Mouse (Mus musculus) cerebellum, adult 11 months (tissue): ENCODE measurements around the gene Slc35e3.
"Not testable (repeated sequence)": the region's sequence is repeated elsewhere in the genome, so short reads cannot be mapped to it uniquely, and the experiment has no call there.

Experiments
- DNase-seq: peaks from one replicate; pipeline ENCODE4 v3.0.0; 2022

The Slc35e3 gene

GRCm38 (mm10) chr10:117748276-117749049 is 2.3 kb upstream of the Slc35e3 start:
- no peak for DNase-seq

GRCm38 (mm10) chr10:117747711-117748110 is 1.5 kb upstream of the Slc35e3 start:
- DNase-seq, result no peak

DNA sequence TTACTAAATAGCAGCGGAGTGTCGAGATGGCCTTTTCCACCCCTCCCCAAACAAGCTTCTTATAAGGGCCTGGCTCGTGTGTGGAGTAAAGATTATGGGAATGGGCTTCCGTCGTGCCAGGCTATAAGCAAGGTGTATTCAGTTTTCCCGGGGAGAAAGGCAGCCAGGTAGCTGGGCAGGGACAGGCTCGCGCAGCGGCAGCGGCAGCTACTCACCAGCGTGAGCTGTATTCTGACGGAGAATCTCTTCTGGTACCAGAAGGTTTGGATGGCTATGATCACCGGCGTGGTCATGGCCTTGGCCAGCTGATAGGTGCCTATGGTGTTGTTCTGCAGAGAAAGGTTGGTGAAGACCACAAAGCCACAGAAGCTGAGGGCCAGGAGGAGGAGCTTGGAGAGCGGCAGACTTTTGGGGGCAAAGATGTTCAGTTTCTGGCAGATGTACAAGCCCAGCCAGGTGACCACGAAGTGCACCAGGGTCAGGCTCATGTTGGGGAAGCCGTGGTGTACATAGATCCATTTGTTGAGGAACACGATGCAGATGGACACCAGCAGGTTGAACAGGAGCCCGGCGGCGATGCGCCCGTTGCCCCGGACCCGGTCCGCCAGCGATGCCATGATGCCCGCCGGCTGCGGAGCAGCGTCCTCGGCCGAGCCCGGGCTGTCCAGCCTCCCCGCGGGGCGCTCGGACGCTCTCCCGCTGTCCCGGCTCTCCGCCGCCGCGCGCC is 432 bp downstream of the Slc35e3 start:
- DNase-seq, result peak; percentile 27

- DNase-seq, result no peak
Observed at GRCm38 (mm10) chr10:117743917-117744316, 2.2 kb downstream of the Slc35e3 start.

DNA sequence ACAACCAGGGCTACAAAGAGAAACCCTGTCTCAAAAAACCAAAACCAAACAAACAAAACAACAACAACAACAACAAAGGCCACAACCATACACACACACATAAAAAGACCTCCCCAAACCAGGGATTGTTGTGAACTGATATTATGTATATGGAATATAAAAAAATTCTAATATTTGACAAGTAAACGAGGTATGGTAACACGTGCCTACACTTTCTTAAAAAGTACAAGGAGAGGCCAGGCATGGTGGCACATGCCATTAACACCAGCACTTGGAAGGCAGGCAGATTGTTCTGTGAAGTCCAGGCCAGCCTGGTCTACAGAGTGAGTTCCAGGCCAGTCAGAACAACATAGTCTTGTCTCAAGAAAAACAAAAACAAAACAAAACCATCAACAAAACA is 3.0 kb downstream of the Slc35e3 start:
- no peak for DNase-seq

DNA sequence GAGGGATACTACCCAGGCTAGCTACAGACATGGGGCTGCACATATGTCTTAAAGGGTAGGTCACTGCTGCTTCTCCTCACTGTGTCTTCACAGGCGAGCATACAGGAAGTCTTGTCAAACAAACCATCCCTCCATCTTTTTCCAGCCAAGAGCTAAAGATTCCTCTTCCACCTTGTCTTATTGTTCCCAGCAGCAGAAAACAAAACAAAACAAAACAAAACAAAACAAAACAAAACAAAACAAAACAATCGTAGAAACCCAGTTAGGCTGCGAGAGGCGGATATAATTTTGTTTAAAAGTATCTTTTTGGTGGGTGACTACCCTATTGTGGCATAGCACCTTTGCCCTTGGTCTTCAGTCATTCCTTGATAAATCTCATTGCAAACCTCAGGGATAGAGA is 3.5 kb downstream of the Slc35e3 start:
- DNase-seq, result no peak

DNA sequence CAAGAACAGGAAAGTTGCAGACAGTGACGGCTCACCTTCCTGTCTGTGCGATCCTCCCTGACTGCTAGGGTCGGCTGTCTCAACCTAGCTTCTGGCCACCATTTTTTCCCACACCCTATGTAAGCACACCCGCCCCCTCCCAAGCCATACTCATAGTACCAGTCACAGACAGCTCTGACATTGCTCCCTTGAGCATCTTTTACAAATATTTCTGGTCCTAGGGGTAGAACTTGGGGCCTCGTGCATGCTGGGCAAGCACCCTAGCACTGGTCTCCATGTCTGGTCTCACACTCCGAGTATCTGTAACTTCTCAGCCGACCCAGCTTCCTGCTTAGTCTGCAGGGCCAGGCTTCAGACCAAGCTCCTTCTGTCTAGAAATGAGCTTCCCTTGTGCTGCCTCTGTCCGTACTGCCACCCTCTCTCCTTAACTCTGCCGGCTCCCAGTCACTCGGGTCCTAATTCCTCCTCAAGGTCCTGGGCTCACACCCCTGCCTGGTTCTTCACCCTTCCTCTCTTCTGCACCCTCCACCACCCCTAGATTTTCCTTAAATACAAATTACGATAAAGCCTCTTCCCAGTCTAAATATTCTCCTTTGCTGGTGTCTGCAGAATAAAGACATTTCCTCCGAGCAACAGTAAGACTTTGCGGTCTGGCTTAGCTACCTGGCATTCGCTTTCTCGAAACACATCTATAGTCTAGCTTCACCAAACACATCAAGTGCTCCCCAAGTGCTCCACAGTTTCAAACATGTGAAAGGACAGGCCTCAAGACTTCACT is 4.3 kb downstream of the Slc35e3 start:
- DNase-seq, result no peak

GRCm38 (mm10) chr10:117740921-117741320 is 5.2 kb downstream of the Slc35e3 start:
- DNase-seq, result no peak

- DNase-seq, result no peak
Observed at GRCm38 (mm10) chr10:117740171-117740570, 6.0 kb downstream of the Slc35e3 start.

DNA sequence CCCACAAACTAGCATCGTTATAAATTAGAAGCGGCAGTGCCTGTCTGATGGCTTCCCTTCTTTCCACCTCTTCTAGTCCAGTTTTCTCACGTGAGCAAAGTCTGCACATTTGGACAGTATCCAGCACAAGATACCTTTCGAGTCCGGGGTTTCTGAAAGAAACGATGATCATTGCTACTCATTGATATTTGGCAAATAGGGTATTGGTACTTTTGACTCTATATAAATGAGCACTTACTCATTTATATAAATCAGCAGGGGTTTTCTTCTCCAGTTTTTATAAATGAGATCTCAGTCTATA is 6.6 kb downstream of the Slc35e3 start:
- DNase-seq, result no peak

DNA sequence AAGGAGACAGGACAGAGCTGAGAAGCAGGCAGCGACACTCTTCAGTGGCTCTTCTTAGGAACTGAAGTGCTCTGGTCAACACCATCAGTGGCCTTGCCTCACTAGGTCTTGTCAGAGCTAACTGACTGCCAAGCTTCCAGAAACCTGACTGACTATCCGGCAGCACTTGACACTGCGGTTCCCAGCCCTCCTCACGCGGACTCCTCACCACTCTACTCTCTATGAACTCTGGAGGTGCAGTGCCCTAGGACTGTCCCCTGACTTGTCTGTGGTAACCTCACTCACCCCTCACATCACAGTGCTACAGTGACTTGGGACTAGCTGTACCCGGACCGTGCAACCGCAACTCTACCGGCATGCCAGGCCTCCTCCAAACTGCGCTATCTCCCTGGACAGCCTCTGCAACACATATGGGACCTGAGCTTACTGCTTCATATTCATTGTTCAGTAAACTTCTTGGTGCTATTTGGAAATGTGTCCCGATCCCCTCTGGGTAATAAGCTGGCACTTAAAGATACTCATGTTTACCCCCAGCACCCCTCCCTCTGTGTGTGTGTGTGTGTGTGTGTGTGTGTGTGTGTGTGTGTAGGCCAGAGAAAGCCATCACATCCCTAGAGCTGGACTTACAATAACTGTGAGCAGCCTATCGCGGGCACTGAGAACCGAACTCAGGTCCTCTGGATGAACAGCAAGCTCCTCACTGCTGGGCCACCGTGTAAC is 7.1 kb downstream of the Slc35e3 start:
- DNase-seq, result no peak

DNA sequence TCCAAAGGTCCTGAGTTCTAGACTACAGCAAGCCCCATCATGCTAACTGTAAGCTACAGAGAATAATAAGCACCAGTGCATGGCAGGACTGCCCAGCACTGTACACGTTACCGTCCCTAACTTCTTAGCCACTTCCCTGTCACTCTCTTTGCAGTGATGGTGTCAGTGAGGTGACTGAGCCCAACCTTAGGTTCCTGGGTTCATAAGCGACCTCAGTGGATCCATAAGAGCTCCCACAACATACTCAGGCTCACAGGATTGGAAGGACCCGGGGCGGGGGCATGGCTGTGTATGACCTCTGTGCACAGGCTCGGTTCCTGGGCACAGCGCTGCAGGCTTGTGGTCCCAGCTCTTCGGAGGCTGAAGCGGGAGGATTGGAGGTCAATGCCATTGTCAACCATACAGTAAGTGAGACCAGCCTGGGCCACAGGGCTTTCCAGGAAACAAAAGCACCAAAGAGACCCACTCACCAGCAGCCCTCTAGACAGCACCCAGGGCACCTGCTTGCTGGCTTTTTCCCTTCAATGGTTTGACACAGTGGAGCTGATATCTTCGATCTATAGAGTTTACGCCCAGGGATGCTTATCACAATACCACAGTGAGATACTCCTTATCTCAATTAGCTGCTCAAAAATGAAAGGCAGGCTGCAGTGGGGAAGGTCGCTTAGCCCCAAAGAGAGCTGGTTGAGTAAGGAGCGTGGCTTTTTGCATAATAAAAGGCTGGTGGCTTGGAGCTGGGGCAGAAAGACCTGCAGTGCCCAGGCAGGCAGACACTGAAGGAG is 7.8 kb downstream of the Slc35e3 start:
- DNase-seq, result no peak

DNA sequence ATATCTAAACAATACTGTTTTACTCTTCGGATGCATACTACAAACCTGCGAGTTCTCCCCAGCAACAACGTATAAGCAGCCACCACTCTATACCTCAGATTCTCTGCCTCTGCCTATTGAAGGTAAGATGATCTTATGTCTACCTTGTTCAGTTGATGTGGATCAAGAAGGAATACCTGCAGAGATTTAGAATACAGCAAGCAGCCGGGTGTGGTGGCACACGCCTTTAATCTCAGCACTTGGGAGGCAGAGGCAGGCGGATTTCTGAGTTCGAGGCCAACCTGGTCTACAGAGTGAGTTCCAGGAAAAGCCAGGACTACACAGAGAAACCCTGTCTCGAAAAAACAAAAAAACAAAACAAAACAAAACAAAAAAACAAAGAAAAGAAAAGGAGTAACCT is 8.7 kb downstream of the Slc35e3 start:
- not testable (repeated sequence) for DNase-seq

DNA sequence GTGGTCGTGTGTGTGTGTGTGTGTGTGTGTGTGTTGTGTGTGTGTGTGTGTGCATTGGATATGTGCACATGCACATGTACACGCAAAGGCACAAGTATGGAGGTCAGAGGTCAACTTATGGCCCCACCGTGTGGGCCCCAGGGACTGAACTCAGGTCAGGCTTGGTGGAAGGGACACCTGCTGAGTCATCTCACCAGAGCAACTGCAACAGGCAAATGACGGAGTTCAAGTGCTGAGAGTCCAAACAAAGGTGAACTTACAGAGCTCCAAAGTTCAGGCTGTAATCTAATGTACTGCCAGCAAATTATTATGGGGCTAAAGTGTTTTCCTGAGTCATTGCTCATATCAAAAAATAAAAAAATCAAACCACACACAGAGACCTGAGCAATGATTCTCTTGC is 9.1 kb downstream of the Slc35e3 start:
- no peak for DNase-seq

DNA sequence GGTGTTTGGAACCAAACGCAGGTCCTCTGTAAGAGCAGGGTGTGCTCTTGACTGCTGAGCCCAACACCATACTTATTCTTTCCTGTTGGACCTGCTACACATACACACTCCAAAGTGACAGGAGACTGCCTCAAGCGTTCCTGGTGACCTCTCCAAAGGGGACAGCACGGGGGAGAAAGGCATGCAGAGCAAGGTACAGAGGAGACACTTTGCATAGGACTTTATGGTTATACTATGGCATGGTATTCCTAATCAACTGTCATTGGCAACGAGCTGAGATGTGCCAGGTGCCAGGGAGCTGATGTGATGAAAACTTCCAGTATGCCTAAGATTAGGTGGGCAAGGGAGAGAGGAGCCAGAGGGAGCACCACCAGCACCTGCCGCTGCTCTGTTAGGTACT is 9.6 kb downstream of the Slc35e3 start:
- DNase-seq, result no peak

DNA sequence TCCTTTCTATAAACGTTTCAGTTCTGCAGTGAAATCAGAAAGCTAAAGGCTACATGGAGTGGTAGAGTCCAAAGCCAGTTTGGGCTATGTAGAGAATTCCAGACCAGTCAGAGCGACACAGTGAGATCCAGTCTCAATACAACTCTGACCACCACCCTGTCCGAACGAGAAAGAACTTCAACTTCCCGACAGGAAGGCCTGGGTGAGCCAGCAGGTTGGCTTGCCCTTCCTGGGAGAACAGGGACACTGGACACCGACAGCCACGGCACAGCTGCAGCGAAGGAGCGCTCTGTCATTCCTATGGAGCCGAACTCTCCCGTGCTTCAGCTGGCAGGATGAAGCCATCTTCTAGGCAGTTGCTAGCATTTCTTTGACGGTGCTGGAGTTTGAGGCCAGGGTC is 10.8 kb downstream of the Slc35e3 start:
- not testable (repeated sequence) for DNase-seq

GRCm38 (mm10) chr10:117734104-117734852 is 11.9 kb downstream of the Slc35e3 start:
- DNase-seq, result not testable (repeated sequence)

DNA sequence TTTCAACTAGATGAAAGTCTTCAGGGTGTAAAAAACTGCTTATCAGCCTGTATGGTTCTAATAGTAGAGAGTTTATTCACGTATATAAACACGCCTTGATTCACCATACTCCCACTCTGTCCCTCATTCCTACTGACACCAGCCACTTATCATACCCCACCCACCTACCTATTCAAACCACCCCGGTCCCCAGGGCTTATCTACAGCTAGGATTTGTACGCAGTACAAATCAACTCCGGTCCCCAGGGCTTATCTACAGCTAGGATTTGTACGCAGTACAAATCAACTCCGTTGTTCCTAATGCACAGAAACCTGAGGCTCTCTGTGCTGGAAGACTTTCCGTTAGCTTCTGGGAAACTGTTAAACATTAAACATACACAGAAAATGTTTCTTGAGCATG is 12.5 kb downstream of the Slc35e3 start:
- not testable (repeated sequence) for DNase-seq

DNA sequence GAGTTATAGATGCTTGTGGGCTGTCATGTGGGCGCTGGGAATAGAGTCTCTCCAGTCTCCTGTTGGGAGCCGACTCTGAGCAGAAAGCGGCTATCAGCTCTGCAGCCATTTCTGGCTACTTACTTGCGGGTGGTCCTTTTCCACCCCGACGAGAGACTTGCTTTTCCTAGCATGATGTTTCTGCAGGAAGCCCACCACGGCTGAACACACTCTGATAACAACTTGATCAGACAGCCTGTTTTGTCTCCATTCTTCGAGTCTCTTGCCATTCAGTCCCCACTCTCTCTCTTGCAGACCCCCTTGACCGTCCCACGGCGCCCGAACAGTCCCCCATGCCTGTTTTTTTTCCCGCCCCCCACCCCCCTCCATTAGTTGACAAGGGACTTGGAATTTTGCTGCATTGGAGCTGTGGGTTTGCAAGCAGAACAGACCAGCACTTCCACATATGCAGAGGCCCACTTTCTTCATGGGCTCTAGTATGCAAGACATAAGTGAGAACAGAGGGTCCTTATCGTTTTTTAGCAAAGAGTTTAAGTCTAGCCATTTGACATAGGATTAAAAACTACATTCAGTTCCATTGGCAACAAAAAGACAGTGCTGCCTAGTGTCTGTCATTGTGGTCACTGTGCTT is 13.1 kb downstream of the Slc35e3 start:
- DNase-seq, result no peak

DNA sequence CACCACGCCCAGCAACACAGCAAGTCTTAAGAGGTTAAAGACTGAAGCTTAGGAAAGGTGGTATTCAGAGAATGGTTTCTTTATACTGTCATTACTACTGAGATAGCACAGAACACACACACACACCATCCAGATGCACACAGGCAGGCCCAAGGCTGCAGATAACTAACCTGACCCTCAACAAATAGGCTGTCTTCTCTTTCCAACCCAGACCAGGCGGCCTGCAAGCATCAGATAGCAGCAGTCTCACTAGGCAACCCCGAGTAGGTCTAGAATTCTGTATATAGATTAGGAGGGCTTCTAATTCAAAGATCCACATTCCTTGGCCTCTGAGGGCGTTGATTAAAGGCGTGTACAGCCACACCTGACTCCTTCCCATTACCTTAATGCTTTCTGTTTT is 14.0 kb downstream of the Slc35e3 start:
- DNase-seq, result no peak
